Mouse (Mus musculus) limb, embryonic 11.5 days (tissue): Measurements from ENCODE around the gene Nsa2. TPM values are rescaled to one million over a fixed set of nuclear protein-coding genes. Genes with fewer than 3 reads are reported as not detected.
"Not testable (repeated sequence)": the region's sequence is repeated elsewhere in the genome, so short reads cannot be mapped to it uniquely, and the experiment has no call there.

ENCODE experiments used
- ATAC-seq: fragments of 200-750 bp; cut with Nextera tagmentation; 2 replicates; pipeline ENCODE4 v1.8.0; 2017; ENCODE audit warnings: low read depth; ENCODE audit not compliant: insufficient number of reproducible peaks, low FRiP score, low TSS enrichment
- DNase-seq: peaks from one replicate; pipeline ENCODE4 v3.0.0-alpha.2; 2015; ENCODE audit warnings: low spot score
- H3K27ac ChIP-seq: fragments of 300-500 bp; sonication (generic); replicated peaks from 2 replicates; pipeline ENCODE4 v1.5.1; 2014; ENCODE audit warnings: low read depth, mild to moderate bottlenecking, low read length
- H3K27me3 ChIP-seq: fragments of 300-500 bp; sonication (generic); 2 replicates; pipeline ENCODE4 v1.6.1; 2014; ENCODE audit warnings: mild to moderate bottlenecking, low read length, mixed read lengths; ENCODE audit not compliant: control insufficient read depth, insufficient read depth
- H3K36me3 ChIP-seq: fragments of 300-500 bp; sonication (generic); 2 replicates; pipeline ENCODE4 v1.6.1; 2014; ENCODE audit warnings: mild to moderate bottlenecking, low read length, moderate library complexity, mixed read lengths; ENCODE audit not compliant: control insufficient read depth, insufficient read depth
- H3K4me1 ChIP-seq: fragments of 300-500 bp; sonication (generic); 2 replicates; pipeline ENCODE4 v1.6.1; 2014; ENCODE audit warnings: low read length, mixed read lengths; ENCODE audit not compliant: control insufficient read depth, insufficient read depth
- H3K4me2 ChIP-seq: fragments of 300-500 bp; sonication (generic); 2 replicates; pipeline ENCODE4 v1.6.1; 2014; ENCODE audit warnings: low read depth, mild to moderate bottlenecking, moderate library complexity; ENCODE audit not compliant: severe bottlenecking
- H3K4me3 ChIP-seq: fragments of 300-500 bp; sonication (generic); 2 replicates; pipeline ENCODE4 v1.5.1; 2014; ENCODE audit warnings: low read depth, low read length
- H3K9ac ChIP-seq: fragments of 300-500 bp; sonication (generic); 2 replicates; pipeline ENCODE4 v1.6.1; 2014; ENCODE audit warnings: mild to moderate bottlenecking, low read length
- H3K9me3 ChIP-seq: fragments of 300-500 bp; sonication (generic); 2 replicates; pipeline ENCODE4 v1.6.1; 2016; ENCODE audit warnings: low read length; ENCODE audit not compliant: control insufficient read depth
- WGBS: fragments of 180-500 bp; shearing (Covaris S2); extraction: QIAGEN DNeasy Blood & Tissue Kit; methylation state at CpG from one replicate; pipeline ENCODE4 v1.1.7; 2014; 5-methylcytosine and 5-hydroxymethylcytosine counted together
- polyA plus RNA-seq: library from polyadenylated mRNA; unstranded; fragments of >200 nt; fragmentation: Nextera tagmentation; extraction: Ambion mirVana; gene quantifications from 2 replicates; pipeline ENCODE4 v1.2.1, GENCODE M21; 2014

The Nsa2 gene
- polyA plus RNA-seq, 1 experiment from 2014 or later = 79.1 TPM

- WGBS = 93% methylated on average over 4 of the region's 4 CpGs
- not testable (repeated sequence) for H3K9ac ChIP-seq, H3K9me3 ChIP-seq, H3K27ac ChIP-seq, H3K27me3 ChIP-seq, ATAC-seq, H3K36me3 ChIP-seq, H3K4me3 ChIP-seq, DNase-seq, H3K4me2 ChIP-seq, H3K4me1 ChIP-seq
These were observed 30.0 kb downstream of the Nsa2 start for GRCm38 (mm10) chr13:97107721-97108120.

GRCm38 (mm10) chr13:97104996-97105395 is 32.7 kb downstream of the Nsa2 start:
- Histone ChIP-seq H3K27me3 (no peaks in the 10 kb centered on the region), H3K36me3 (no peaks in the 10 kb centered on the region), H3K9ac (no peak overlapping the region), H3K4me1 (no peaks in the 10 kb centered on the region), H3K4me3 (no peak overlapping the region), H3K9me3 (no peaks in the 10 kb centered on the region), H3K27ac (no peak overlapping the region), H3K4me2 (no peak overlapping the region; the same call in 1 of the 2 replicates)
- ATAC-seq (no peak), DNase-seq (no peak)
- WGBS = 74% methylated on average over 7 of the region's 7 CpGs

- ATAC-seq (no peak), DNase-seq (peak; percentile 39)
- Histone ChIP-seq H3K4me2 (no peak within 1 kb of the TSS), H3K4me1 (no peaks in the 10 kb centered on the region), H3K27me3 (no peaks in the 10 kb centered on the region), H3K4me3 (no peak within 1 kb of the TSS), H3K36me3 (0 out of 2 replicates have a peak, but pooled peaks cover 2% of the 10 kb centered on the region), H3K9me3 (no peaks in the 10 kb centered on the region), H3K27ac (no peak within 1 kb of the TSS), H3K9ac (no peak within 1 kb of the TSS)
- WGBS = 84% methylated on average over 22 of the region's 22 CpGs
These were observed 38.4 kb downstream of the Nsa2 start, which contains the start of gene Gm6169 for GRCm38 (mm10) chr13:97099187-97099852. Gene Gm6169, minus strand, starts transcription at chr13:97099237.

GRCm38 (mm10) chr13:97095726-97096125 is 42.0 kb downstream of the Nsa2 start:
- DNase-seq (no peak), ATAC-seq (no peak)
- Histone ChIP-seq H3K27ac (no peak overlapping the region), H3K9me3 (no peaks in the 10 kb centered on the region), H3K4me3 (no peak overlapping the region), H3K4me2 (no peak overlapping the region), H3K36me3 (0 out of 2 replicates have a peak, but pooled peaks cover 2% of the 10 kb centered on the region), H3K27me3 (no peaks in the 10 kb centered on the region), H3K4me1 (no peaks in the 10 kb centered on the region), H3K9ac (no peak overlapping the region)
- 93% methylated on average over 4 of the region's 4 CpGs for WGBS

DNA sequence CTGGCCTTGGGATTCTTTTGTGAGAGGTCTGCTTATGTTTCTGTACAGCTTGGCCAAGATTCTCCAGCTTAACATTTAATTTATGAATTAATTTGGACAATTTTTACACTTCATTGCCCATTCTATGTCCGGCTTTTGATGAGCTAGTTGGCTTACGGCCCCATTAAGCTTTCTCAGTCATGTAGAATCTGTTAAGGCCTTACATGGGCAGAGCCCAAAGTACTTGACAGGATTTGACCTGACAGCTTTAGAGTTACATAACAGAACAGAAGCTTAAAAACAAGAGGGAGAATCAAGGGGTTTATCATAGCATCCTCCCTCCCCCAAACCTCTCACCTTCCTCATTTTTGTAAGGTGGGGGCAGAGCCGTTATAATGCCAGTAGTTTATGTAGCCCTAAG is 49.6 kb downstream of the Nsa2 start:
- DNase-seq (no peak), ATAC-seq (no peak)
- no peak overlapping the region for H3K4me2 ChIP-seq
- WGBS = 91% methylated on average over 3 of the region's 3 CpGs
- no peaks in the 10 kb centered on the region for H3K4me1 ChIP-seq
- no peaks in the 10 kb centered on the region for H3K36me3 ChIP-seq
- H3K9ac ChIP-seq = no peak overlapping the region
- H3K27me3 ChIP-seq = no peaks in the 10 kb centered on the region
- no peaks in the 10 kb centered on the region for H3K9me3 ChIP-seq
- H3K27ac ChIP-seq = no peak overlapping the region
- no peak overlapping the region for H3K4me3 ChIP-seq

DNA sequence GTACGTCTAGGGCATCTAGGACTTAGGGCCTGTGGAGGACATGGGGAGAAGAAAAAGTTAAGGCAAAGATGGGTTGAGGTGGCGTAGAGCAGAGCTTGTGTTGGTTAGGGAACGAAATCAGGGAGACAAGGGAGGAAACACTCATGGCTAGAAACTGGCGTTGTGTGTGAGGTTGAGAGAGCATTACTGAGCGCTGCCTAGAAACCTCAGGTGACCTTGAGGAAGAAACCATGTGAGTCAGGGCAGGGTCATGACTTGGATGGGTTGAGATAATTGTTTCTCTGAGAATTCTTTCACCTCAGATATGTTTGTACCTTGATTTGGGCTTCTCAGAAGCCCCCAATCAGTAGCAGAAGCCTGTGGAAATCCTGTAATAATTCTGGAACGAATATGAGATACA is 50.3 kb downstream of the Nsa2 start:
- Histone ChIP-seq H3K4me1 (no peaks in the 10 kb centered on the region), H3K4me2 (no peak overlapping the region), H3K9me3 (no peaks in the 10 kb centered on the region), H3K27me3 (no peaks in the 10 kb centered on the region), H3K4me3 (no peak overlapping the region), H3K36me3 (no peaks in the 10 kb centered on the region), H3K27ac (no peak overlapping the region), H3K9ac (no peak overlapping the region)
- no peak for DNase-seq
- ATAC-seq = no peak
- WGBS = 95% methylated on average over 6 of the region's 6 CpGs

DNA sequence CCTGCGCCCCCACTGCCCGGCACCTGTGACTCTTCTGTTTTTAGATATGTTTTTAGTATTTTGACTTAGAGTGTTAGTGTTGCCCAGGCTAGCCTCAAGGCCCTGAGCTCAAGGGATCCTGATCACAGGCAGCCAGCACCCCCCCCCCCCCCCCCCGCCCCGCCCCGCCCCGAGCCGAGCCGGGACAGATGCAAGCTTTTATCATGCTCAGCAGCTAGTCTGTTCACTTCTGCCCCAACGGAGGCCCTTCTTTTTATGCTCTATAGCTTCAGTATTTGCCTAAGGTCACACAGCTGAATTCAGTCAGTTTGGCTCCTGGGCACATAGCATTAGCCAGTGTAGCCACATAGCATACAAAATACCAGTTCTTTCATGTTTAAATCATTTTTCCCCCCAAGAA is 51.4 kb downstream of the Nsa2 start:
- no peak for DNase-seq
- H3K36me3 ChIP-seq = no peaks in the 10 kb centered on the region
- no peak for ATAC-seq
- H3K4me1 ChIP-seq = no peaks in the 10 kb centered on the region
- H3K4me2 ChIP-seq = no peak overlapping the region
- no peak overlapping the region for H3K9ac ChIP-seq
- H3K4me3 ChIP-seq = no peak overlapping the region
- no peaks in the 10 kb centered on the region for H3K27me3 ChIP-seq
- H3K9me3 ChIP-seq = no peaks in the 10 kb centered on the region
- H3K27ac ChIP-seq = no peak overlapping the region
- WGBS = 82% methylated on average over 7 of the region's 9 CpGs

GRCm38 (mm10) chr13:97082432-97082831 is 55.3 kb downstream of the Nsa2 start:
- H3K9ac ChIP-seq = no peak overlapping the region
- ATAC-seq (no peak), DNase-seq (no peak)
- H3K27me3 ChIP-seq = no peaks in the 10 kb centered on the region
- H3K9me3 ChIP-seq = no peaks in the 10 kb centered on the region
- no peaks in the 10 kb centered on the region for H3K36me3 ChIP-seq
- H3K4me3 ChIP-seq = no peak overlapping the region
- no peak overlapping the region for H3K4me2 ChIP-seq
- H3K27ac ChIP-seq = no peak overlapping the region
- WGBS = 92% methylated on average over 7 of the region's 7 CpGs
- H3K4me1 ChIP-seq = no peaks in the 10 kb centered on the region

- no peak overlapping the region for H3K9ac ChIP-seq
- no peak overlapping the region for H3K27ac ChIP-seq
- H3K36me3 ChIP-seq = no peaks in the 10 kb centered on the region
- no peaks in the 10 kb centered on the region for H3K4me1 ChIP-seq
- DNase-seq (no peak), ATAC-seq (no peak)
- WGBS = 84% methylated on average over 3 of the region's 3 CpGs
- H3K4me2 ChIP-seq = no peak overlapping the region
- H3K9me3 ChIP-seq = no peaks in the 10 kb centered on the region
- no peak overlapping the region for H3K4me3 ChIP-seq
- no peaks in the 10 kb centered on the region for H3K27me3 ChIP-seq
These were observed 57.1 kb downstream of the Nsa2 start for GRCm38 (mm10) chr13:97080615-97081014.
